Mouse (Mus musculus): Measurements from ENCODE around the gene Mindy4.

Gene Mindy4

GRCm38 (mm10) chr6:55299482-55299881 is 96.3 kb downstream of the Mindy4 start:
- in situ Hi-C loops (cut with MseI, MboI) = no loop called here

GRCm38 (mm10) chr6:55299917-55300316 is 96.7 kb downstream of the Mindy4 start:
- in situ Hi-C loops (cut with MseI, MboI) = no loop called here

DNA sequence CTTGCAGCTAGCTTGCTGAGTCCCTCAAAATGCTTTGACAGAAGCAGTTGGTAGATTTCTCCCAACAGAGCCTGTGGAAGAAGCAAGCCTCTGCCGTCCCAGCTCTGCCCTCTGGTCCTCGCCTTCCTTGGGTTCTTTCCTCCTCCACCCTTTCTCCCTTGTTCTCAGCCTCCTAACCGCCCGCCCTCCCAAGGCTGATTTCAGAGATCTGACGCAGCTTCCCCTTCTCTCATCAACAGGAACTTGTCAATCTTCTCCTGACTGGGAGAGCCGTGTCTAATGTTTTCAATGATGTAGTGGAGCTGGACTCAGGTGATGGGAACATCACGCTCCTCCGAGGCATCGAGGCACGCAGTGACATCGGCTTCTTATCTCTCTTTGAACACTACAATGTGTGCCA is 97.5 kb downstream of the Mindy4 start:
- in situ Hi-C loops (cut with MseI, MboI) = no loop called here

DNA sequence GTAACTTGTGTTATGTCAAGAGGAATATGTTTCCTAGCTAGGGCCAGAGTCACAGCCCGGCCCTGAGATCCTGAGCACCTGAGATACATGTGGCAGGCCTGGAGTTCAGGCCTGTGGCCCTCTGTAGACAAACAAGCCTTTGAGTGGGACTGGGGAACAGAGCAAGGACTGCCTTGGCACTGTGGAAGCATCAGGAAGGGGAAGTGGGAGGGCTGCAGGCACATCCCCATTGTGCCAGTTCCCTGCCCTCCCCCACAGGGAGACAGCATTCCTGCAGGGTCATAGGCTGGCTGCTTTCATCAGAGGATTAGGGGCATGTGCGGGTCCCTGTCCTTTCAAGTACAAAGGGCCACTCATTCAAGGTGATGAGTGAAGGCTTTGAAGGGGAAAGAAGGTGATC is 107.0 kb downstream of the Mindy4 start:
- in situ Hi-C loops (cut with MseI, MboI) = no loop called here

DNA sequence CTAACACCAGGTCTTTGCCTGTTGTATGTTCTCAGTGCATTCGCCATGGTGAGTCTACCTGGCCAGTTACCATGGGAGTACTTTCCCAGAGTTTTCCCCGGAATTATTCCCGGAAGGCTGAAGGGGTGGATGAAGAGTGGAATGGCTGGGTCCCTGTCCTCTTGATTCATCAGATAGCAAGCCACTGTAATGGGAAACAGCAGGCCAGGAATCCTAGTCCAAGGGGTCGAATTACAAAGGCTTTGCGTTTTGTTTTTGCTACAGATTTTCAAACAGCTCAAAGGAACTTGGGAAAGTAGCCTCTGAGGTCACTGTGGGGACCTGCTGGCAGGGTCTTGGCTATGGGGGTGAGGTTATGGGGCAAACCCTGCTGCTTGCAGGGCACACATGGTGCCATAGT is 108.8 kb downstream of the Mindy4 start:
- in situ Hi-C loops (cut with MseI, MboI) = no loop called here

GRCm38 (mm10) chr6:55313893-55314292 is 110.7 kb downstream of the Mindy4 start:
- in situ Hi-C loops (cut with MseI, MboI) = no loop called here

- in situ Hi-C loops (cut with MseI, MboI) = no loop called here
Measured at GRCm38 (mm10) chr6:55314628-55315027, 111.4 kb downstream of the Mindy4 start.

DNA sequence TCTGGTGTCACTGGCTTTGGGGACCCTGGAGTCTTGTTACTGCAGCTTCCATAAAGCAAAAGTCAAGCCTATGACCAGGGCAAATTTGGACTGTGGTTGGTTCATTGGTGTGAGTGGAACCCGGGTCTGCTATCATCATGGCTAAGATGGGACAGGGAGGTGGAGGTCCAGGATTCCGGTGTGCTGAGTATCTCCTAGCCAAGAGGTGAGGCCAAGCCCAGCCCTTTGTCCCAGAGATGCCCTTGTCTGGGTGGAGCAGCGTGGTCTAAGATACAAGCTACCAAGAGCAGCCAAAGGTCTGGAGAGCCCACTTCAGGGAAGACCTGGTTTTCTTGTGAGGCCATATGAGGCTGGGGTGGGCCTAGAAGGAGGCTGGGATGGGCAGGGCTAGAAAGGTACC is 115.4 kb downstream of the Mindy4 start:
- in situ Hi-C loops (cut with MseI, MboI) = no loop called here

GRCm38 (mm10) chr6:55319585-55320551 is 116.7 kb downstream of the Mindy4 start:
- in situ Hi-C loops (cut with MseI, MboI) = no loop called here

DNA sequence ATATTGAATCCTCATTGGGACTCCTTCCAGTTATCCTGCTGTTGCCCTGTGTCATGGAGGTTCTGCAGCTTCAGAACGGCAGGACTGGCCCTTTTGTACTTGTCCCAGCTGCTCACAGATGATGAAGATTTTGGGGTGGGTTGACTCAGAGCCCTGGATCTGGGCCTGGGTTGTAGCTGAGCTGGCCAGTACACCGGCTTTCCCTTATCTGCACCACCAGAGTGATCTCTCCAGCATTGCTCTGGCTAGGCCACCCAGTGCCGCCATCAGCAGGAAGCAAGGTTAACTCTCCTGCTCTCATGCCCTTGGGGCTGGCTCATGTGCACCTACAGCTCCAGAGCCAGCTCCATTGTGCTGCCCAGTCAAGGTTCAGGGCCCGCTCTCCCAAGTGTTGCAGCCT is 117.7 kb downstream of the Mindy4 start:
- in situ Hi-C loops (cut with MseI, MboI) = no loop called here

GRCm38 (mm10) chr6:55321518-55321917 is 118.3 kb downstream of the Mindy4 start:
- in situ Hi-C loops (cut with MseI, MboI) = no loop called here

DNA sequence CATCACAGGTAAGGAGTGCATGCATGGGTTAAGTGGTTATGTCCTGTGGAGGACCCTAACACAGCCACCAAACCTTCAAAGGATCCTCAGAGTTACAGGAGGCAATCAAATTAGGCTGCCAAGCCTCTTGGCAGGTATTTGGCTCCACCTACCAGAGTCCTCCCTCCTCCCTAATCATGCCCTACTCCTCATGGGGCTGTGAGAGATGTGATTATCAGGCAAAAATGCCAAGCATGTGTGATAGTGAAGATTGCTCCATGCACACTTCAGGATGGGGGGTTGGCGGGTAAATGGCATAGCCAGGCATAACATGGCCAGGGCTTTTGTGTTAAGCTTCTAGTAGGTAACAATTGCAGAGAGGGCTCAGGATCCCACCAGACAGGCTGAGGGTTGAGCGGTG is 119.8 kb downstream of the Mindy4 start:
- in situ Hi-C loops (cut with MseI, MboI) = no loop called here

DNA sequence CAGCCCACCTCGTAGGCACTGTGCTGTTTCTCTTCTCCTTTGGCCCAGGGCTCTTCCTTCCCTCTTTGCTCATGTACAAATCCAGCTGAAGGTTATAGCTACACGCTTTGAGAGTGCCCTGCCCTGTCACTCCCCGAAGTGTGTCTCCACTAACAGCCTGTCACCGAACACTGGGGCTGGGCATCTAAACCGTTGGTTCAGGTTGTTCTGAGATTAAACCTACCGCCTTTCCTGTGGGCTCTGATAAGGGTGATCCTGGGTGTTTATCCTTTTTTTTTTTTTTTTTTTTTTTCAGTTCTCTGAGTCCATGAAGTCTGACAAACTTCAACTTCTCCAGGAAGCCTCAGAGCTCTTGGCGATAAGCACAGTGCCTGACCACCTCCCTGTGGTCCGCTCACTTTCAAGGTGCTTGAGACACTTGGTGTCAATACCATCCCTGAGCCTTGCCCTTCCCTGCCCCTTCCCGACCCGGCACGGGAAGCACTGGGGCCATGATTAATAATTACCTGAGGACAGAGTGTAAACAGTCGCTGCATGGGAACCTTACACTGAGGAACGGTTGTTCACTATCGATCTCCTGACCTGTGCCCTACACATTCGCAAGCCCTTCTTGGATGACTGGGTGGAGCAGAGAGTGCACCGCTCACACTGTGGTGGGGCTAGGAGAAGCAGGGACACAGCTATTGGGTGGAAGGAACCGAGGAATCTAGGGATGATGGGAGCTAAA is 120.9 kb downstream of the Mindy4 start:
- in situ Hi-C loops (cut with MseI, MboI) = no loop called here

DNA sequence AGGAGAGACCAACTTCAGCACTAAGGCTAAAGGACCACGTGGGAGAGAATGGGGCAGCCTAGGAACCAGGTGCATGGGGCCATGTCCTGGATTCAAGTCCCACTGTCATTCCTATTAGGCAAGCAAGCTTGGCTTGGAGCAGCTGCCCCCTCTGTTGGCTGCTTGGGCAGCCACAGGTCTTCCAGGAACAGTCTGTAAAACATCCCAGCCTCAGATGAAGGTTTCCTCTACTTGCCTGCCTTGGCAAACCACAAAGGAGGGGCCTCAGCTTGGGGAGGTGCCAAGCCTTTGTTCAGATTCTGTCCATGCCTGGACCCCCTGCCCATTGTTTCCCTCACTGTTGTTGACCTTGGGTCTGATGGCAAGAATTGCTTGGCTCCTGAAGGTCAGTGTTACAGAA is 121.6 kb downstream of the Mindy4 start:
- in situ Hi-C loops (cut with MseI, MboI) = no loop called here

DNA sequence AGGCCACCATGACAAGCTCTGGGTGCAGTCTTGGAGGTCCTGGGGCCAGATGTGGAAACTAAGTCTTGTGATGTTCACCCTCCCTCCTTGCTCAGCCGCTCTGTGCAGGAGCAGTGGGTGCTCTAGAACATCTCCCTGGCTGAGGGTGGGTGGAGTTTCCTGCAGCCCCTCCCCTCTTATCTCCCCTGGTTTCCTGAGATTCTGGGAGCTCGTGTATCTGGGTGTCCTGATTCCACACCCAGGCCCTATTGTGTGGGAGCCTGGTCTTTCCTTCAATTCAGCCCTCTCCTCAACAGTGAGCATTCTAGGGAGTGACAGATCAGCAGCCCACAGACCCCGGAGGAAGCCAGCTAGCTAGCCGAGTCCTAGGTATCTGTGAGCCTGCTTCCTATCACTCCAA is 123.1 kb downstream of the Mindy4 start:
- in situ Hi-C loops (cut with MseI, MboI) = no loop called here

DNA sequence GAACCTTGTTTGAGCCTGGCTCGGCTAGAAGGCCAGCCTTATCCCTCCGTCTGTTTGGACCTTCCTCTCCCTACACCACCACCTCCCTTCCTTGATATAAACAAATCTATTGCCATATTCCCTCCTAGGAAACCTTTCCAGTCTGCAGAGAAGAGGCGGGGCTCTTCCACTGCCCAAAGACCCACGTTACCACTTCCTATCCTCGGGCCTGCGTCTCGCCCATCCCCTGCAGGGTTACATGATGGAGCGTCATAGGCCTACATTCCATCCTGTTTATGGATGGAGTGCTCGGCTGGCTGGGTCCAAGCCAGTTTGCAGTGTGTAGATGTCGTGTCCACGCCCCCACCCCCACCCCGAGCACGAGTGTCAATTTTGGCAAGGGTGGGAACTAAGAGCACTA is 124.1 kb downstream of the Mindy4 start:
- in situ Hi-C loops (cut with MseI, MboI) = no loop called here

- in situ Hi-C loops (cut with MseI, MboI) = no loop called here
Measured at GRCm38 (mm10) chr6:55328179-55328578, 125.0 kb downstream of the Mindy4 start.

- in situ Hi-C loops (cut with MseI, MboI) = no loop called here
Measured at GRCm38 (mm10) chr6:55331315-55331714, 128.1 kb downstream of the Mindy4 start.

DNA sequence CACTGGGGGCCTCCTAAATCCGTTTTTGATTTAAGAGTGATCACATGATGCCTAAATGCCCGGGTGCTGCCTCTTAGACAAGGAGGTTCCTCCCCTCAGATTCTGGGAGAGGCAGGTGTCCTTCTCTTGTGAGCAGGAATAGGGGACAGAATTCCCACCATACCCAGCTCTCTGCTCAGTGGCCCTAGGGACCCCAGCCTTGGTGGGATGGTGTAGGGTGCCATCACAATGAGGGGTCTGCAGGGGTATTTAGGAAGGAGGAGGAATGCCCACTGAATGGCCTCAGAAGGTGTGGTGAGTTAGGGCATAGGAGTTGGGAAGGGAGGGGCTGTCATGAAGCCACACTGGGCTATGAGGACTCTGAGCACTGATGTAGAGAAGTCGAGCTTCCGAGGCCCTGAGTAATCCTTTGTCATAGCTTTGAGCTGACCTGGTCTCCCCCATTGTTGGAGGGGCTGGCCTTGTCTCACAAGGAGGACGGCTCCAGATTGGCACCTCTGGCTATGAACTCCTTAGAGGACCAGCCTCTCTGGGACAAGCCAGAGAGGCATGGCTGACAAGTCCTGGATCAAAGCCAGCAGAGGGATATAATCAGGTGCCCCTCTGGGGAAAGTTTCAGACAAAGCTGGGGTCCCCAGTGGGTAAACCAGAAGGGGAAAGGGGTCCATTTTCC is 129.1 kb downstream of the Mindy4 start:
- in situ Hi-C loops (cut with MseI, MboI) = no loop called here

- in situ Hi-C loops (cut with MseI, MboI) = no loop called here
Measured at GRCm38 (mm10) chr6:55332773-55333109, 129.6 kb downstream of the Mindy4 start.

GRCm38 (mm10) chr6:55335989-55336514 is 132.9 kb downstream of the Mindy4 start, which contains the start of gene Aqp1:
Gene Aqp1, plus strand, starts transcription at chr6:55336432.
- in situ Hi-C loops (cut with MseI, MboI) = no loop called here

GRCm38 (mm10) chr6:55337242-55337641 is 134.1 kb downstream of the Mindy4 start:
- in situ Hi-C loops (cut with MseI, MboI) = no loop called here
